Mouse (Mus musculus): ENCODE measurements around the gene Pdp2. TPM values are rescaled to one million over a fixed set of nuclear protein-coding genes. Genes with fewer than 3 reads are reported as not detected.

The Pdp2 gene
- polyA plus RNA-seq, 1 experiment = 2.6 TPM

DNA sequence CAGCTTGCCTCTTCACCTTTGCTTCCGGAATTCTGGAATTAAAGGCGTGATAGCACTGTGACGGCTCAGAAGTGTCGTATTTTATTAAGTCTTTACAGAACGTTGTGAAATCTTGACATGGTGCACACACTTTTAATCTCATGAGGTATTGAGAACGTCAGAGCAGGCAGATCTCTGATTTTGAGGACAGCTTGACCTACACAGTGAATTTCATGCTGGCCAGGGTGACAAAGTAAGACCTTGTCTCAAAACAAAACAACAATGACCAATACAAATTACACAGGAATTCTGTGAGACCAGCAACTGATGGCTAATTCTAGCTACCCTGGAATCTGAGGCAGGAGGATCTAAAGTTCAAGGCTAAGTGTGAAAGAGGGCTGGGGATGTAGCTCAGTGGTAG, 1.3 kb downstream of the Pdp2 start:
- Histone ChIP-seq H3K79me3 (ENCODE audit: low read depth) (peaks cover 8% of the 10 kb centered on the region), H3K4me3 (ENCODE audit: insufficient read depth, poor library complexity, severe bottlenecking) (no peak overlapping the region)
- no peak for TF ChIP-seq FOSL1 (IDR thresholded peaks at IDR 0.05; ENCODE audit: insufficient read depth, low read length, poor library complexity, severe bottlenecking)
- TF ChIP-seq MYOD1 (IDR thresholded peaks at IDR 0.05; ENCODE audit: control insufficient read depth, insufficient read length, low read depth) = no peak
- TF ChIP-seq USF1 (IDR thresholded peaks at IDR 0.05; ENCODE audit: low read depth) = no peak
- TF ChIP-seq CEBPB (IDR thresholded peaks at IDR 0.05; ENCODE audit: low read depth) = no peak
- no peak for TF ChIP-seq MAX (IDR thresholded peaks at IDR 0.05)
- TF ChIP-seq MYOG (IDR thresholded peaks at IDR 0.05; ENCODE audit: control insufficient read depth, extremely low read depth, insufficient read length) = no peak
- no peak for TF ChIP-seq CTCF (IDR thresholded peaks at IDR 0.05; ENCODE audit: control insufficient read depth, insufficient read depth, insufficient read length)

DNA sequence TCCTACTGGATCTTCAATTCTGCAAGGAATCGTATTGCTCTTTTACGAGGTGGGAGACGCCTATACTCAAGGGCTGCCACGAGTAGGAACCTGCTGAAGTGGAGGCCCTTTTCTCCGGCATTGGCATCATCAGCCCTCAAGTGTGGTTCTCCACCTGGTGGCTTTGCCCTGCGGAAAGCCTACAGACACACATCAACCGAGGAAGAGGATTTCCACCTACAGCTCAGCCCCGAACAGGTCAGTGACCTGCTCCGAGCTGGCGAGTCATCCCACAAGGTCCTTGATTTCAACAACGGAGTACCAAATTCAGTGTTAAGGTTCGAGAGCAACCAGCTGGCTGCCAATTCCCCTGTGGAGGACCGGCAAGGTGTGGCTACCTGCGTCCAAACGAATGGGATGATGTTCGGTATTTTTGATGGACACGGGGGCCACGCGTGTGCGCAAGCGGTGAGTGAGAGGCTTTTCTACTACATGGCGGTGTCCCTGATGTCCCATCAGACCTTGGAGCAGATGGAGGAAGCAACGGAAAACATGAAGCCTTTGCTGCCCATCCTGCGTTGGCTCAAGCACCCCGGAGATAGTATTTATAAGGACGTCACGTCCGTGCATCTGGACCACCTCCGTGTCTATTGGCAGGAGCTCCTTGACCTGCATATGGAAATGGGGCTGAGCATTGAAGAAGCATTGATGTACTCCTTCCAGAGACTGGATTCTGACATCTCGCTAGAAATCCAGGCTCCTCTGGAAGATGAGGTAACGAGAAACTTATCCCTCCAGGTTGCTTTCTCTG, 2.5 kb downstream of the Pdp2 start:
- TF ChIP-seq MAX (IDR thresholded peaks at IDR 0.05) (no peak), MYOG (IDR thresholded peaks at IDR 0.05; ENCODE audit: control insufficient read depth, extremely low read depth, insufficient read length) (no peak), USF1 (IDR thresholded peaks at IDR 0.05; ENCODE audit: low read depth) (no peak), MYOD1 (IDR thresholded peaks at IDR 0.05; ENCODE audit: control insufficient read depth, insufficient read length, low read depth) (no peak), CEBPB (IDR thresholded peaks at IDR 0.05; ENCODE audit: low read depth) (no peak), FOSL1 (IDR thresholded peaks at IDR 0.05; ENCODE audit: insufficient read depth, low read length, poor library complexity, severe bottlenecking) (no peak), CTCF (IDR thresholded peaks at IDR 0.05; ENCODE audit: control insufficient read depth, insufficient read depth, insufficient read length) (no peak)

More for the DNA sequence above, 1.3 kb downstream of the Pdp2 start:
- Histone ChIP-seq H3K79me2 (ENCODE audit: control insufficient read depth, insufficient read depth) (peaks cover 19% of the 10 kb centered on the region), H3K36me3 (ENCODE audit: control insufficient read depth, insufficient read depth) (peaks cover 25% of the 10 kb centered on the region), H3K27me3 (ENCODE audit: control insufficient read depth, insufficient read depth, insufficient read length) (no peaks in the 10 kb centered on the region), H3ac (ENCODE audit: control insufficient read depth, insufficient read length, low read depth) (no peak overlapping the region)

DNA sequence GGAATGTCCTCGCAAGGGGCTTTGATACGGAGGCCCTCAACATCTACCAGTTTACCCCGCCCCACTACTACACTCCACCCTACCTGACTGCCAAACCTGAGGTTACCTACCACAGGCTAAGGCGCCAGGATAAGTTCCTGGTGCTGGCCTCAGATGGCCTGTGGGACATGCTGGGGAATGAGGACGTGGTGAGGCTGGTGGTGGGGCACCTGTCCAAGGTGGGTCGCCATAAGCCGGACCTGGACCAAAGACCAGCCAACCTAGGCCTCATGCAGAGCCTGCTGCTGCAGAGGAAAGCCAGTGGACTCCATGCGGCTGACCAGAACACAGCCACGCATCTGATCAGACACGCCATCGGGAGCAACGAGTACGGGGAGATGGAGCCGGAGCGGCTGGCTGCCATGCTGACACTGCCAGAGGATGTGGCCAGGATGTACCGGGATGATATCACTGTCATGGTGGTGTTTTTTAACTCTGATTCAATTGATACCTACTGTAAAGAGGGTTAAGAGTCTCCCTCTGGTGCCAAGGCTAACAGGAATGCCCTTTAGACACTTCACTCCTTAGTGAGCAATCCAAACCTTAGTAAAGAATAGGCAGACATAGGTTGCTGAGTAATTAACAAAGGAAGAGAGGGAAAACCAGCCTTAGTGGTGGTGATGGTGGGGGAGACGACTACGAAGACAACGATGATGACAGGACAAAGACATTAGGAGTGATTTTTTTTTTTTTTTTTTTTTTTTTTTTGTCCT, 3.5 kb downstream of the Pdp2 start:
- peaks cover 19% of the 10 kb centered on the region for H3K79me2 ChIP-seq (ENCODE audit: control insufficient read depth, insufficient read depth)
- no peak overlapping the region for H3K4me3 ChIP-seq (ENCODE audit: insufficient read depth, poor library complexity, severe bottlenecking)
- H3K79me3 ChIP-seq (ENCODE audit: low read depth) = peaks cover 8% of the 10 kb centered on the region
- no peak overlapping the region for H3ac ChIP-seq (ENCODE audit: control insufficient read depth, insufficient read length, low read depth)
- TF ChIP-seq MYOD1 (IDR thresholded peaks at IDR 0.05; ENCODE audit: control insufficient read depth, insufficient read length, low read depth) (no peak), USF1 (IDR thresholded peaks at IDR 0.05; ENCODE audit: low read depth) (no peak), CEBPB (IDR thresholded peaks at IDR 0.05; ENCODE audit: low read depth) (no peak), MAX (IDR thresholded peaks at IDR 0.05) (no peak)
- H3K27me3 ChIP-seq (ENCODE audit: control insufficient read depth, insufficient read depth, insufficient read length) = no peaks in the 10 kb centered on the region
- peaks cover 25% of the 10 kb centered on the region for H3K36me3 ChIP-seq (ENCODE audit: control insufficient read depth, insufficient read depth)

More for the DNA sequence above, 2.5 kb downstream of the Pdp2 start:
- Histone ChIP-seq H3K27me3 (ENCODE audit: control insufficient read depth, insufficient read depth, insufficient read length) (no peaks in the 10 kb centered on the region), H3K36me3 (ENCODE audit: control insufficient read depth, insufficient read depth) (peaks cover 25% of the 10 kb centered on the region), H3K79me2 (ENCODE audit: control insufficient read depth, insufficient read depth) (peaks cover 19% of the 10 kb centered on the region), H3ac (ENCODE audit: control insufficient read depth, insufficient read length, low read depth) (no peak overlapping the region), H3K4me3 (ENCODE audit: insufficient read depth, poor library complexity, severe bottlenecking) (no peak overlapping the region), H3K79me3 (ENCODE audit: low read depth) (peaks cover 8% of the 10 kb centered on the region)

DNA sequence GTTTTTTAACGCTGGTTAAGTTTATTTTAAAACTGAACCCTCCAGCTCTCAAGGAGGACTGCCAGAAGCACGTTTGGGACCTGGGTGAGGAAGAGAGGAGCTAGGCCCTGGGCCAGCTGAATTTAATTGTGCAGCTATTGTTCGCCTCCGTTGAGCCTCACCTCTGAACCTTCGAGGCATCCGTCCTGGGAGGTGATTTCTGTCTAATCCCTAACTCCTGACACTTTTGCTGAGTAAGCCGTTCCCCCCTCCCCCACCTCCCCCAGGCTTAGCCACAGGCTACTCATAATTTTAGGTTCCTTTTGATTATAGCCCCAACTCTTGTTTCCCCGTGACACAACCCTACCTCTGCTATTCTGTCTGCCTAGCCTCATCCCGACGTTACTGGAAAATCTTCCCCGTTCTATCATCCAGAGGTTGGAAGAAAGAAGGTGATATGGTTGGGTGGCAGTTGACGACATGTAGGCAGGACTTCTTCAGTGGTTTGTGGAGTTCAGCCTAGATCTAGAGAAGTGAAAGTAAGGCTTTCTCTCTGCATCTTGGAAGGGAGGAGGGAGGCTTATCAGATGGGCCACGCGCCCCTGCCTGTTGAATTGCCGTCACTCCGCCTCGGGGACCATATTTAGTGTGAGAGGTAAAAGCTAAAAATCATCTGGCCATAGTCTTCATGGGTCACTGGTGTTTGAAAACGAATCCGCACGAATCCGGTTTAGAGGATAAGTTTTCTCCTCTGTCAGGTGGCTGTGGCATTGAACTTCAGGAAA, 4.7 kb downstream of the Pdp2 start:
- no peaks in the 10 kb centered on the region for H3K27me3 ChIP-seq (ENCODE audit: control insufficient read depth, insufficient read depth, insufficient read length)
- no peak overlapping the region for H3K4me3 ChIP-seq (ENCODE audit: insufficient read depth, poor library complexity, severe bottlenecking)

DNA sequence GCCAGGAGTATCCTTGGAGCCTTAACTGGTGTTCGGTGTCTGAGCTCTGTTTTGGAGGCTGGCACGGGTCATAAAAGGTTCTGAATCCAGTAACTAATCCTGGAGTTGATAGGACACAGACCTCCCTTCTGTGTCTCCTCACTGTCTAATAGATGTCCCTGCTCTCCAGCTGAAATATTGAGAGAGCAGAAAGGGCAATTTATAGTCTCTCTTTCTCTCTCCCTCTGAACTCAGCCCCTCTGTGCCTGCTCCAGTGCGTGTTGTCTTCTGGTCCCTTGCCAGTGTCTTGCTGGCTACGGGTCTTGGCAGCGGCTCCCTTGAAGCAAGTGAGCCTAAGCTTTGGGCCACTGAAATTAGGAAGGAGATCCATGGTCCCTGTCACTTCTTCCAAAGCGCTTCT, 6.4 kb downstream of the Pdp2 start:
- Histone ChIP-seq H3ac (ENCODE audit: control insufficient read depth, insufficient read length, low read depth) (no peak overlapping the region), H3K79me3 (ENCODE audit: low read depth) (peaks cover 1% of the 10 kb centered on the region), H3K79me2 (ENCODE audit: control insufficient read depth, insufficient read depth) (peaks cover 7% of the 10 kb centered on the region), H3K4me3 (ENCODE audit: insufficient read depth, poor library complexity, severe bottlenecking) (no peak overlapping the region), H3K27me3 (ENCODE audit: control insufficient read depth, insufficient read depth, insufficient read length) (no peaks in the 10 kb centered on the region), H3K36me3 (ENCODE audit: control insufficient read depth, insufficient read depth) (peaks cover 25% of the 10 kb centered on the region)
- no peak for TF ChIP-seq FOSL1 (IDR thresholded peaks at IDR 0.05; ENCODE audit: insufficient read depth, low read length, poor library complexity, severe bottlenecking)
- TF ChIP-seq MYOD1 (IDR thresholded peaks at IDR 0.05; ENCODE audit: control insufficient read depth, insufficient read length, low read depth) = no peak
- TF ChIP-seq USF1 (IDR thresholded peaks at IDR 0.05; ENCODE audit: low read depth) = no peak
- no peak for TF ChIP-seq CTCF (IDR thresholded peaks at IDR 0.05; ENCODE audit: control insufficient read depth, insufficient read depth, insufficient read length)
- TF ChIP-seq MYOG (IDR thresholded peaks at IDR 0.05; ENCODE audit: control insufficient read depth, extremely low read depth, insufficient read length) = no peak
- no peak for TF ChIP-seq MAX (IDR thresholded peaks at IDR 0.05)
- no peak for TF ChIP-seq CEBPB (IDR thresholded peaks at IDR 0.05; ENCODE audit: low read depth)

More for the DNA sequence above, 4.7 kb downstream of the Pdp2 start:
- peaks cover 8% of the 10 kb centered on the region for H3K79me3 ChIP-seq (ENCODE audit: low read depth)
- peaks cover 25% of the 10 kb centered on the region for H3K36me3 ChIP-seq (ENCODE audit: control insufficient read depth, insufficient read depth)
- H3ac ChIP-seq (ENCODE audit: control insufficient read depth, insufficient read length, low read depth) = no peak overlapping the region
- no peak for TF ChIP-seq CEBPB (IDR thresholded peaks at IDR 0.05; ENCODE audit: low read depth)
- no peak for TF ChIP-seq MAX (IDR thresholded peaks at IDR 0.05)
- no peak for TF ChIP-seq USF1 (IDR thresholded peaks at IDR 0.05; ENCODE audit: low read depth)
- no peak for TF ChIP-seq MYOD1 (IDR thresholded peaks at IDR 0.05; ENCODE audit: control insufficient read depth, insufficient read length, low read depth)
- no peak for TF ChIP-seq MYOG (IDR thresholded peaks at IDR 0.05; ENCODE audit: control insufficient read depth, extremely low read depth, insufficient read length)
- TF ChIP-seq FOSL1 (IDR thresholded peaks at IDR 0.05; ENCODE audit: insufficient read depth, low read length, poor library complexity, severe bottlenecking) = no peak
- no peak for TF ChIP-seq CTCF (IDR thresholded peaks at IDR 0.05; ENCODE audit: control insufficient read depth, insufficient read depth, insufficient read length)
- H3K79me2 ChIP-seq (ENCODE audit: control insufficient read depth, insufficient read depth) = peaks cover 19% of the 10 kb centered on the region

All from C2C12 (cell line).